Mouse (Mus musculus) mesoderm, embryonic 11.5 days (tissue): ENCODE measurements at regions not wholly inside any gene's neighbourhood (a gene's known extent, or its start where the extent isn't known, plus 50 kb on each side); places are given as distances from the start of the nearest gene placed in this dataset.

ENCODE experiments used
- DNase-seq: peaks from one replicate; pipeline ENCODE4 v3.0.0-alpha.2; 2012; ENCODE audit warnings: low read depth, low spot score

- no peak for DNase-seq
Measured at GRCm38 (mm10) chr13:80502927-80503326, 380.3 kb upstream of the Arrdc3 start.

DNA sequence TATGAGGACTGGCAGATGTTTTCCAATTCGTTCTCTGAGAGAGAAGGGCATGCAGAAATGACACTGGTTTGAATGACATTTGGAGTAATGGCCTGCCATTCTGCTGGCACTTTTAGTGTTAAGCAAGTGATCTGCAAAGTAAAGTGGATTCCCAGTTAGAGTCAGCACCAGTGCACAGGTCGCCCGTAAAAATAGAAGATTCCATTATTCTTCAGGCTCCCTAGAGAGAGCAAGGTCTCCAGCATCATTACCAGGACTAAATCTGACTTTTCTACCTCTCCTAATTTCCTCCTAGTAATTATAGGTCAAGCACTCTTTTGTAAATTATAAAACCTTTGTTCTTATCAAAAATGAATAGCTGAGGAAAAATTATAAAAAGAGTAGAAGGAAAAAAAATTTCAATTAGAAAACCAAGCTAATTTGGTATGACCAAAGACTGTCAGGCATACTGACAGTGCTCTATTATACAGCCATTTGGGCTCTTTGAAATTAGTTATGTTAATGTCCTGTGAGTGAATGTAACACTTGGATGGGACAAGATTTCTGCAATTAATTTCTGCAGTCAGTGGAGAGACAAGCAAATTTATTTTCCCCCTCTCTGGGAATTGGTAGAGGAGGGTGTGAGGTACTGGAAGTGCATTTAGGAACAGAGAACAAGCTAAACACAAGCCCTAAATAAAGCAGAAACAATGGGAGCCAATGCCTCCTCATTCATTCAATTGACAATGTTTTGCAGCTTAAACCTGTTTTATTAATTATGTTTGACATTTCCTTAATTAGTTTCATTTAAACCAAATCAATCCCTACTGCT lies 368.8 kb upstream of the Arrdc3 start:
- peak; percentile 12 for DNase-seq

GRCm38 (mm10) chr13:80514982-80515253 lies 368.3 kb upstream of the Arrdc3 start:
- no peak for DNase-seq

- DNase-seq = no peak
Measured at GRCm38 (mm10) chr13:80518836-80519235, 364.3 kb upstream of the Arrdc3 start.

DNA sequence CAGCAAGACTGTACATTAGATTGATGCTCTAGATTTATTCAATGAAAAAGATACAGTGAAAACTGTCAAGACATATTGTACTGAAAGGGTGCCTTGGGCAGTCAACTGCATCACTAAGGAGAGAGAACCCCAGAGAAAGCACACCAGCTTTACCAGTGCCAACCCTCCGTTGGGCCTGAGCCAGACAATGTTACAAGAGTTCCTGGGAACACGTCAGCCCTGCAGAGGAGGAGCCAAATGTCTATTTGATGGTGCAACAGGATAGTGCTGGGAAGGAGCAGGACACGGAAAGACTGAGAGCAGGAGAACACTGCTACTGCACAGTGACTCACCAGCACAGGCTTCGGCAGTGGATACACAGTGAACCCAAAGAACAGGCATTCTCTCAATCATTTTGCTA lies 363.4 kb upstream of the Arrdc3 start:
- no peak for DNase-seq

DNA sequence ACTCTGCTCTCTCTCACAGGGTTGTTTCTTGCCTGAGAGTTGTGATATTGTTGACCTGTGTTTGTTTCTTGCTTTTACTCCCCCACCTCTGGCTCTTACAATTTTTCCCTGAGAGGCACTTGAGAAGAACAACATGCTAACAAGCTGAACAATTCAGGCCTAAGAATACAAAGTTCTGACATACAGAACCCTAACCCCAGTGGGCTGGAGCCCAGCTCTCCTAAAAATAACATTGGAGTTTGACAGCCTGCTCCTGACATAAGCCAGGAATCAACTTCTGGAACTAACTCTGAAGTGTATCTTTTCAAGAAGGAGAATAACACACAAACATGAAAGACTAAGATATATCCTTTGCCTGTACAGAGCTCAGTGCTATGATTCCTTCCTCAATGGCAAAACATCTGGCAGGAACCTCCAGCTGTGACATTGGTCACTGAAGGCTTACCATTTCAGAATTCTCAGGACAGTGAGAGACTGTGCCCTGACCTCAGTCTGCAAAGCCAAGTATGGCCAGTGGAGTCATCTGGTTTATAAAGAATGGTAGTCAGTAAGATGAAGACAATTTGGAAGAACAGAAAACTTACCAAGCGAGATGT lies 347.3 kb upstream of the Arrdc3 start:
- no peak for DNase-seq

DNA sequence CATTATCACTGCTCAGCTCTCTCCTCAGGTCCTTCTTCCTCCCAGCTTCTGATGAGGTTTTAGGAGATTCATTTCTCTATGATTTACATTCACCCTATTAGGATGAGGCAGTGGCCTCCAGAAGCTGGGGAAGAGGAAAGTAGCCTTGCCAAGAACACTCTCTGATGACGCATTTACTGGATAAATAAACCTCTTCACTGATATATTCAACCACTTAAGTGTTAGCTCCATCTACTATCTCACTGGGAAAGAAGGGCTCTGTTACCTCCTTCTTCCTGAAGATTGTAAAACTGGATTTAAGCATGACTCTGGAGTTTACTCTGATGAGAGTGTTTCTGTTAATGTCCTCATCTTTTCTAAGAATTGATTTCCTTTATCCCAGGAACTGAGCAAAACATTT lies 338.2 kb upstream of the Arrdc3 start:
- no peak for DNase-seq

GRCm38 (mm10) chr13:80557156-80557555 lies 326.0 kb upstream of the Arrdc3 start:
- DNase-seq = peak; percentile 42
